Mouse (Mus musculus): ENCODE results near the gene Zc3hc1. TPM values are rescaled to one million over a fixed set of nuclear protein-coding genes. Genes with fewer than 3 reads are reported as not detected.

The Zc3hc1 gene
- polyA plus RNA-seq, 1 experiment from 2014 or later = 38.8 TPM

- no peak overlapping the region for H3K4me3 ChIP-seq (ENCODE audit: low read length)
- H3K36me3 ChIP-seq (ENCODE audit: control insufficient read depth, insufficient read depth, low read length) = no peaks in the 10 kb centered on the region
- no peaks in the 10 kb centered on the region for H3K9me3 ChIP-seq (ENCODE audit: control insufficient read depth, low read length)
- no peaks in the 10 kb centered on the region for H3K4me1 ChIP-seq (ENCODE audit: control insufficient read depth, insufficient read depth, low read length)
- no peak overlapping the region for H3K27ac ChIP-seq (ENCODE audit: low read length)
- ATAC-seq = no peak
- no peaks in the 10 kb centered on the region for H3K27me3 ChIP-seq (replicated peaks; ENCODE audit: control insufficient read depth, insufficient read depth, low read length)
- no peak overlapping the region for H3K9ac ChIP-seq (ENCODE audit: low read depth, low read length)
- no peak overlapping the region for H3K4me2 ChIP-seq (ENCODE audit: low read depth, low read length)
- WGBS = 89% methylated on average over 12 of the region's 12 CpGs
Observed at GRCm38 (mm10) chr6:30356680-30357079, 34.1 kb downstream of the Zc3hc1 start.

- Histone ChIP-seq H3K36me3 (ENCODE audit: control insufficient read depth, insufficient read depth, low read length) (no peaks in the 10 kb centered on the region), H3K9me3 (ENCODE audit: control insufficient read depth, low read length) (no peaks in the 10 kb centered on the region), H3K27me3 (replicated peaks; ENCODE audit: control insufficient read depth, insufficient read depth, low read length) (no peaks in the 10 kb centered on the region), H3K27ac (ENCODE audit: low read length) (no peak overlapping the region), H3K9ac (ENCODE audit: low read depth, low read length) (no peak overlapping the region), H3K4me1 (ENCODE audit: control insufficient read depth, insufficient read depth, low read length) (no peaks in the 10 kb centered on the region), H3K4me2 (ENCODE audit: low read depth, low read length) (no peak overlapping the region), H3K4me3 (ENCODE audit: low read length) (no peak overlapping the region)
- no peak for ATAC-seq
- 77% methylated on average over 5 of the region's 5 CpGs for WGBS
Observed at GRCm38 (mm10) chr6:30356161-30356560, 34.7 kb downstream of the Zc3hc1 start.

GRCm38 (mm10) chr6:30355701-30356100, 35.1 kb downstream of the Zc3hc1 start:
- no peak overlapping the region for H3K27ac ChIP-seq (ENCODE audit: low read length)

GRCm38 (mm10) chr6:30354760-30355159, 36.1 kb downstream of the Zc3hc1 start:
- H3K4me1 ChIP-seq (ENCODE audit: control insufficient read depth, insufficient read depth, low read length) = no peaks in the 10 kb centered on the region
- H3K9me3 ChIP-seq (ENCODE audit: control insufficient read depth, low read length) = no peaks in the 10 kb centered on the region
- H3K9ac ChIP-seq (ENCODE audit: low read depth, low read length) = no peak overlapping the region
- no peak overlapping the region for H3K4me2 ChIP-seq (ENCODE audit: low read depth, low read length)
- no peaks in the 10 kb centered on the region for H3K36me3 ChIP-seq (ENCODE audit: control insufficient read depth, insufficient read depth, low read length)
- H3K27ac ChIP-seq (ENCODE audit: low read length) = no peak overlapping the region
- no peaks in the 10 kb centered on the region for H3K27me3 ChIP-seq (replicated peaks; ENCODE audit: control insufficient read depth, insufficient read depth, low read length)
- no peak for ATAC-seq
- no peak overlapping the region for H3K4me3 ChIP-seq (ENCODE audit: low read length)
- 35% methylated on average over 5 of the region's 5 CpGs for WGBS

More at GRCm38 (mm10) chr6:30355701-30356100, 35.1 kb downstream of the Zc3hc1 start:
- H3K4me2 ChIP-seq (ENCODE audit: low read depth, low read length) = no peak overlapping the region
- H3K9me3 ChIP-seq (ENCODE audit: control insufficient read depth, low read length) = no peaks in the 10 kb centered on the region
- no peaks in the 10 kb centered on the region for H3K36me3 ChIP-seq (ENCODE audit: control insufficient read depth, insufficient read depth, low read length)
- no peak overlapping the region for H3K9ac ChIP-seq (ENCODE audit: low read depth, low read length)
- no peaks in the 10 kb centered on the region for H3K4me1 ChIP-seq (ENCODE audit: control insufficient read depth, insufficient read depth, low read length)
- no peak overlapping the region for H3K4me3 ChIP-seq (ENCODE audit: low read length)
- 87% methylated on average over 8 of the region's 8 CpGs for WGBS
- ATAC-seq = no peak
- no peaks in the 10 kb centered on the region for H3K27me3 ChIP-seq (replicated peaks; ENCODE audit: control insufficient read depth, insufficient read depth, low read length)

- Histone ChIP-seq H3K4me3 (ENCODE audit: low read length) (no peak overlapping the region), H3K27ac (ENCODE audit: low read length) (no peak overlapping the region), H3K9ac (ENCODE audit: low read depth, low read length) (no peak overlapping the region), H3K27me3 (replicated peaks; ENCODE audit: control insufficient read depth, insufficient read depth, low read length) (no peaks in the 10 kb centered on the region), H3K4me1 (ENCODE audit: control insufficient read depth, insufficient read depth, low read length) (no peaks in the 10 kb centered on the region), H3K36me3 (ENCODE audit: control insufficient read depth, insufficient read depth, low read length) (no peaks in the 10 kb centered on the region), H3K9me3 (ENCODE audit: control insufficient read depth, low read length) (no peaks in the 10 kb centered on the region), H3K4me2 (ENCODE audit: low read depth, low read length) (no peak overlapping the region)
- no peak for ATAC-seq
- WGBS = 81% methylated on average over 8 of the region's 8 CpGs
Observed at GRCm38 (mm10) chr6:30353661-30354060, 37.2 kb downstream of the Zc3hc1 start.

- no peaks in the 10 kb centered on the region for H3K27me3 ChIP-seq (replicated peaks; ENCODE audit: control insufficient read depth, insufficient read depth, low read length)
- H3K9me3 ChIP-seq (ENCODE audit: control insufficient read depth, low read length) = no peaks in the 10 kb centered on the region
- H3K36me3 ChIP-seq (ENCODE audit: control insufficient read depth, insufficient read depth, low read length) = no peaks in the 10 kb centered on the region
- ATAC-seq = no peak
- H3K27ac ChIP-seq (ENCODE audit: low read length) = no peak overlapping the region
- no peaks in the 10 kb centered on the region for H3K4me1 ChIP-seq (ENCODE audit: control insufficient read depth, insufficient read depth, low read length)
- H3K9ac ChIP-seq (ENCODE audit: low read depth, low read length) = no peak overlapping the region
- H3K4me3 ChIP-seq (ENCODE audit: low read length) = no peak overlapping the region
- no peak overlapping the region for H3K4me2 ChIP-seq (ENCODE audit: low read depth, low read length)
- 47% methylated on average over 8 of the region's 8 CpGs for WGBS
Observed at GRCm38 (mm10) chr6:30352762-30353161, 38.1 kb downstream of the Zc3hc1 start.

GRCm38 (mm10) chr6:30351290-30351689, 39.5 kb downstream of the Zc3hc1 start:
- Histone ChIP-seq H3K27ac (ENCODE audit: low read length) (no peak overlapping the region), H3K27me3 (replicated peaks; ENCODE audit: control insufficient read depth, insufficient read depth, low read length) (no peaks in the 10 kb centered on the region), H3K4me2 (ENCODE audit: low read depth, low read length) (no peak overlapping the region), H3K9ac (ENCODE audit: low read depth, low read length) (no peak overlapping the region), H3K9me3 (ENCODE audit: control insufficient read depth, low read length) (no peaks in the 10 kb centered on the region), H3K4me3 (ENCODE audit: low read length) (no peak overlapping the region), H3K36me3 (ENCODE audit: control insufficient read depth, insufficient read depth, low read length) (no peaks in the 10 kb centered on the region), H3K4me1 (ENCODE audit: control insufficient read depth, insufficient read depth, low read length) (no peaks in the 10 kb centered on the region)
- 70% methylated on average over 9 of the region's 9 CpGs for WGBS
- ATAC-seq = no peak

GRCm38 (mm10) chr6:30347288-30347801, 43.5 kb downstream of the Zc3hc1 start:
- Histone ChIP-seq H3K27ac (ENCODE audit: low read length) (no peak overlapping the region), H3K4me3 (ENCODE audit: low read length) (no peak overlapping the region), H3K9me3 (ENCODE audit: control insufficient read depth, low read length) (no peaks in the 10 kb centered on the region), H3K4me1 (ENCODE audit: control insufficient read depth, insufficient read depth, low read length) (no peaks in the 10 kb centered on the region), H3K9ac (ENCODE audit: low read depth, low read length) (no peak overlapping the region), H3K4me2 (ENCODE audit: low read depth, low read length) (no peak overlapping the region), H3K36me3 (ENCODE audit: control insufficient read depth, insufficient read depth, low read length) (no peaks in the 10 kb centered on the region), H3K27me3 (replicated peaks; ENCODE audit: control insufficient read depth, insufficient read depth, low read length) (no peaks in the 10 kb centered on the region)
- ATAC-seq = no peak
- WGBS = 88% methylated on average over 4 of the region's 4 CpGs

- Histone ChIP-seq H3K4me2 (ENCODE audit: low read depth, low read length) (no peak overlapping the region), H3K9me3 (ENCODE audit: control insufficient read depth, low read length) (no peaks in the 10 kb centered on the region), H3K4me3 (ENCODE audit: low read length) (no peak overlapping the region), H3K9ac (ENCODE audit: low read depth, low read length) (no peak overlapping the region), H3K36me3 (ENCODE audit: control insufficient read depth, insufficient read depth, low read length) (no peaks in the 10 kb centered on the region), H3K27ac (ENCODE audit: low read length) (no peak overlapping the region), H3K4me1 (ENCODE audit: control insufficient read depth, insufficient read depth, low read length) (no peaks in the 10 kb centered on the region), H3K27me3 (replicated peaks; ENCODE audit: control insufficient read depth, insufficient read depth, low read length) (no peaks in the 10 kb centered on the region)
- no peak for ATAC-seq
- 65% methylated on average over 6 of the region's 6 CpGs for WGBS
Observed at GRCm38 (mm10) chr6:30346737-30347136, 44.1 kb downstream of the Zc3hc1 start.

- no peak overlapping the region for H3K4me3 ChIP-seq (ENCODE audit: low read length)
- no peaks in the 10 kb centered on the region for H3K9me3 ChIP-seq (ENCODE audit: control insufficient read depth, low read length)
- H3K9ac ChIP-seq (ENCODE audit: low read depth, low read length) = no peak overlapping the region
- no peak overlapping the region for H3K4me2 ChIP-seq (ENCODE audit: low read depth, low read length)
- no peaks in the 10 kb centered on the region for H3K4me1 ChIP-seq (ENCODE audit: control insufficient read depth, insufficient read depth, low read length)
- 76% methylated on average over 6 of the region's 6 CpGs for WGBS
- no peak overlapping the region for H3K27ac ChIP-seq (ENCODE audit: low read length)
- no peaks in the 10 kb centered on the region for H3K36me3 ChIP-seq (ENCODE audit: control insufficient read depth, insufficient read depth, low read length)
- ATAC-seq = no peak
- H3K27me3 ChIP-seq (replicated peaks; ENCODE audit: control insufficient read depth, insufficient read depth, low read length) = no peaks in the 10 kb centered on the region
Observed at GRCm38 (mm10) chr6:30344032-30344431, 46.8 kb downstream of the Zc3hc1 start.

Measured in intestine, embryonic 16.5 days (tissue).